Comparison of ENCODE assay signal across 15 mouse cellular contexts in the genomic region with DNA sequence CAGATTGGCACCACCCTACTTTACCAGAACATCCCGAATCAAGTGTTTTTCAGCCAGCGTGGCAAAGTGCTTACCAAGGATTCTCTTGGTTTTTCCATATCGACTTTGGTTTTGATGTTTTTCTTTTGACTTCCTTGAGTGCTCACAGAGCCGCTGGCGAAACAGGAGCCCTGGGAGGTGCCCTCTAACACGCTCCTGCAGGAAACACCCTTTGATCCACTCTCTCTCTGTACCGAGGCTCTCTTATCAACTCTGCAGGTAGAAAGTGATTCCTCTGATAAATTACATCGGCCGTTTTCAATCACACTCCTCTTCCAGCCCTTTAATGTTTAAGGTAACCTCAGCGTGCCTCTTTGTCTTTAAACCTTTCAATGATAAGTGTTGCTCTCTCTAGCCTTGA.
"Had no signal": no experiment of that assay in that cellular context is flagged by ENCODE, and none has a peak within 500 bp of the region (broad histone marks: within the 10 kb centered on the region; RNA-seq: fewer than 3 reads in every experiment).

No protein-coding gene starts in this region.

- H3K4me2 ChIP-seq: liver, embryonic 13.5 days; liver, embryonic 15.5 days; lung, embryonic 15.5 days; neural tube, embryonic 12.5 days had no signal

- H3K9me3 ChIP-seq: liver, embryonic 13.5 days; liver, embryonic 15.5 days; lung, embryonic 15.5 days; neural tube, embryonic 12.5 days had no signal

- DNase-seq: liver, embryonic 13.5 days; liver, postnatal 0 days; lung, adult 2 months; lung, postnatal 14 days; lung, postnatal 36 days; right cerebral cortex, postnatal 14 days; thymus, adult 18-20 months; thymus, postnatal 14 days; thymus, postnatal 36 days had no signal

- H3K27ac ChIP-seq: liver, embryonic 13.5 days; liver, embryonic 15.5 days; lung, embryonic 15.5 days; macrophage; neural tube, embryonic 12.5 days had no signal

- ATAC-seq: liver, postnatal 0 days; lung, postnatal 0 days had no signal

- H3K4me3 ChIP-seq: liver, embryonic 13.5 days; liver, embryonic 15.5 days; lung, embryonic 15.5 days; megakaryocyte, embryonic 14.5 days; neural tube, embryonic 12.5 days had no signal

- H3K9ac ChIP-seq: liver, embryonic 13.5 days; liver, embryonic 15.5 days; liver, postnatal 0 days; lung, embryonic 15.5 days; neural tube, embryonic 12.5 days had no signal

- H3K27me3 ChIP-seq: liver, embryonic 13.5 days; liver, embryonic 15.5 days; lung, embryonic 15.5 days; megakaryocyte, embryonic 14.5 days; neural tube, embryonic 12.5 days had no signal

- H3K4me1 ChIP-seq: liver, embryonic 13.5 days; liver, embryonic 15.5 days; lung, embryonic 15.5 days; megakaryocyte, embryonic 14.5 days; neural tube, embryonic 12.5 days had no signal

- H3K36me3 ChIP-seq: liver, embryonic 13.5 days; liver, embryonic 15.5 days had no signal
